Mouse (Mus musculus): ENCODE measurements around the gene Flt3.

The Flt3 gene

GRCm38 (mm10) chr5:147355788-147356187 lies 44.5 kb downstream of the Flt3 start:
- Histone ChIP-seq H3K4me1 (replicated peaks; ENCODE audit: low read depth, low read length) (peaks cover 45% of the 10 kb centered on the region), H3K9me3 (ENCODE audit: low read length) (no peaks in the 10 kb centered on the region), H3K36me3 (ENCODE audit: insufficient read depth, low read length) (no peaks in the 10 kb centered on the region), H3K4me3 (replicated peaks; ENCODE audit: low read length) (no peak overlapping the region), H3K27me3 (ENCODE audit: insufficient read depth, low read length) (peaks cover 15% of the 10 kb centered on the region)
- TF ChIP-seq NANOG (IDR thresholded peaks at IDR 0.05; ENCODE audit: borderline replicate concordance, low read length): no peak
- no peak for TF ChIP-seq POU5F1 (IDR thresholded peaks at IDR 0.05; ENCODE audit: borderline replicate concordance, low read length)
- TF ChIP-seq CTCF (conservative IDR thresholded peaks at IDR 0.05; ENCODE audit: low read length): no peak

- TF ChIP-seq NANOG (IDR thresholded peaks at IDR 0.05; ENCODE audit: borderline replicate concordance, low read length): no peak
- no peak for TF ChIP-seq POU5F1 (IDR thresholded peaks at IDR 0.05; ENCODE audit: borderline replicate concordance, low read length)
- no peak for TF ChIP-seq CTCF (conservative IDR thresholded peaks at IDR 0.05; ENCODE audit: low read length)
- H3K4me3 ChIP-seq (replicated peaks; ENCODE audit: low read length): no peak overlapping the region
Observed at GRCm38 (mm10) chr5:147354985-147355384, 45.3 kb downstream of the Flt3 start.

GRCm38 (mm10) chr5:147354161-147354780 lies 46.0 kb downstream of the Flt3 start:
- Histone ChIP-seq H3K4me1 (replicated peaks; ENCODE audit: low read depth, low read length) (peaks cover 36% of the 10 kb centered on the region), H3K4me3 (replicated peaks; ENCODE audit: low read length) (no peak overlapping the region), H3K27me3 (ENCODE audit: insufficient read depth, low read length) (peaks cover 15% of the 10 kb centered on the region), H3K9me3 (ENCODE audit: low read length) (no peaks in the 10 kb centered on the region), H3K36me3 (ENCODE audit: insufficient read depth, low read length) (no peaks in the 10 kb centered on the region)
- TF ChIP-seq POU5F1 (IDR thresholded peaks at IDR 0.05; ENCODE audit: borderline replicate concordance, low read length) (no peak), NANOG (IDR thresholded peaks at IDR 0.05; ENCODE audit: borderline replicate concordance, low read length) (no peak), CTCF (conservative IDR thresholded peaks at IDR 0.05; ENCODE audit: low read length) (no peak)

More at GRCm38 (mm10) chr5:147354985-147355384, 45.3 kb downstream of the Flt3 start:
- Histone ChIP-seq H3K9me3 (ENCODE audit: low read length) (no peaks in the 10 kb centered on the region), H3K27me3 (ENCODE audit: insufficient read depth, low read length) (peaks cover 15% of the 10 kb centered on the region), H3K4me1 (replicated peaks; ENCODE audit: low read depth, low read length) (peaks cover 42% of the 10 kb centered on the region), H3K36me3 (ENCODE audit: insufficient read depth, low read length) (no peaks in the 10 kb centered on the region)

GRCm38 (mm10) chr5:147351931-147352330 lies 48.4 kb downstream of the Flt3 start:
- Histone ChIP-seq H3K27me3 (ENCODE audit: insufficient read depth, low read length) (peaks cover 15% of the 10 kb centered on the region), H3K4me3 (replicated peaks; ENCODE audit: low read length) (no peak overlapping the region), H3K9me3 (ENCODE audit: low read length) (no peaks in the 10 kb centered on the region), H3K4me1 (replicated peaks; ENCODE audit: low read depth, low read length) (peaks cover 27% of the 10 kb centered on the region), H3K36me3 (ENCODE audit: insufficient read depth, low read length) (no peaks in the 10 kb centered on the region)
- TF ChIP-seq NANOG (IDR thresholded peaks at IDR 0.05; ENCODE audit: borderline replicate concordance, low read length): no peak
- TF ChIP-seq CTCF (conservative IDR thresholded peaks at IDR 0.05; ENCODE audit: low read length): no peak
- TF ChIP-seq POU5F1 (IDR thresholded peaks at IDR 0.05; ENCODE audit: borderline replicate concordance, low read length): no peak

GRCm38 (mm10) chr5:147345981-147346380 lies 54.3 kb downstream of the Flt3 start:
- no peaks in the 10 kb centered on the region for H3K36me3 ChIP-seq (ENCODE audit: insufficient read depth, low read length)
- no peak overlapping the region for H3K4me3 ChIP-seq (replicated peaks; ENCODE audit: low read length)
- no peaks in the 10 kb centered on the region for H3K9me3 ChIP-seq (ENCODE audit: low read length)
- 0 out of 2 replicates have a peak, but pooled peaks cover 4% of the 10 kb centered on the region for H3K4me1 ChIP-seq (replicated peaks; ENCODE audit: low read depth, low read length)
- peaks cover 6% of the 10 kb centered on the region; the same call in 1 of the 2 replicates for H3K27me3 ChIP-seq (ENCODE audit: insufficient read depth, low read length)
- TF ChIP-seq CTCF (conservative IDR thresholded peaks at IDR 0.05; ENCODE audit: low read length): peak; percentile 68
- TF ChIP-seq POU5F1 (IDR thresholded peaks at IDR 0.05; ENCODE audit: borderline replicate concordance, low read length): no peak

GRCm38 (mm10) chr5:147343904-147344303 lies 56.4 kb downstream of the Flt3 start:
- Histone ChIP-seq H3K4me1 (replicated peaks; ENCODE audit: low read depth, low read length) (peaks cover 10% of the 10 kb centered on the region), H3K4me3 (replicated peaks; ENCODE audit: low read length) (no peak overlapping the region), H3K36me3 (ENCODE audit: insufficient read depth, low read length) (no peaks in the 10 kb centered on the region), H3K27me3 (ENCODE audit: insufficient read depth, low read length) (peaks cover 11% of the 10 kb centered on the region; the same call in 1 of the 2 replicates), H3K9me3 (ENCODE audit: low read length) (no peaks in the 10 kb centered on the region)
- no peak for TF ChIP-seq NANOG (IDR thresholded peaks at IDR 0.05; ENCODE audit: borderline replicate concordance, low read length)
- no peak for TF ChIP-seq CTCF (conservative IDR thresholded peaks at IDR 0.05; ENCODE audit: low read length)

GRCm38 (mm10) chr5:147342901-147343300 lies 57.4 kb downstream of the Flt3 start:
- H3K27me3 ChIP-seq (ENCODE audit: insufficient read depth, low read length): peaks cover 15% of the 10 kb centered on the region; the same call in 1 of the 2 replicates
- no peaks in the 10 kb centered on the region for H3K9me3 ChIP-seq (ENCODE audit: low read length)
- H3K4me1 ChIP-seq (replicated peaks; ENCODE audit: low read depth, low read length): peaks cover 15% of the 10 kb centered on the region
- H3K4me3 ChIP-seq (replicated peaks; ENCODE audit: low read length): no peak overlapping the region
- no peak for TF ChIP-seq CTCF (conservative IDR thresholded peaks at IDR 0.05; ENCODE audit: low read length)
- TF ChIP-seq NANOG (IDR thresholded peaks at IDR 0.05; ENCODE audit: borderline replicate concordance, low read length): no peak
- TF ChIP-seq POU5F1 (IDR thresholded peaks at IDR 0.05; ENCODE audit: borderline replicate concordance, low read length): no peak
- no peaks in the 10 kb centered on the region for H3K36me3 ChIP-seq (ENCODE audit: insufficient read depth, low read length)

GRCm38 (mm10) chr5:147340741-147341414 lies 59.4 kb downstream of the Flt3 start:
- Histone ChIP-seq H3K9me3 (ENCODE audit: low read length) (no peaks in the 10 kb centered on the region), H3K27me3 (ENCODE audit: insufficient read depth, low read length) (peaks cover 15% of the 10 kb centered on the region; the same call in 1 of the 2 replicates), H3K36me3 (ENCODE audit: insufficient read depth, low read length) (no peaks in the 10 kb centered on the region), H3K4me1 (replicated peaks; ENCODE audit: low read depth, low read length) (peaks cover 15% of the 10 kb centered on the region), H3K4me3 (replicated peaks; ENCODE audit: low read length) (no peak overlapping the region)
- no peak for TF ChIP-seq POU5F1 (IDR thresholded peaks at IDR 0.05; ENCODE audit: borderline replicate concordance, low read length)
- no peak for TF ChIP-seq CTCF (conservative IDR thresholded peaks at IDR 0.05; ENCODE audit: low read length)
- TF ChIP-seq NANOG (IDR thresholded peaks at IDR 0.05; ENCODE audit: borderline replicate concordance, low read length): no peak

Data from E14TG2a.4 (cell line).